ENCODE assay signal across 23 mouse cellular contexts in the genomic region with DNA sequence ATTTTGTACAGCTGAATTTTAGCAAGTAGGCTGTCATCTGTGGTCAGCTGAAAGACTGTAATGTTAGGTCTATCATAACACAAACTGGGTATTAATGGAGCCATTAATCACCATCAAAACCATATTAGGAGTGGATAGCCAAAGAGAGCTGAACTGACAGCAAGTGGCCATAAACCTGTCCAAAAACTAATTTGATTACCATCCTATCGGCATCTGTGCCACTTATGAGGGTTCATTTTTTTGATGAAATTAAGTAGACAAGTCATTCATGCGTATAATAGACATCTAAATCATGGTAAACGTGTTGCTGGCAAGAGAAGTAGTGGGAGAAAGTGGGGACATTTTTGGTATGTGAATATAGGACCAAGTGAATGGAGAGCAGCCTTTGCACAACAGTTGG.
DNase-seq lines count a peak whose midpoint lies in the region; ATAC-seq and TF ChIP-seq lines count a peak whose summit lies in the region.
"Had no signal": no experiment of that assay in that cellular context is flagged by ENCODE, and none has a peak within 500 bp of the region (broad histone marks: within the 10 kb centered on the region; RNA-seq: fewer than 3 reads in every experiment).

No protein-coding gene starts in this region.

- peak; percentile 60 for DNase-seq in heart, adult 11 months
- DNase-seq in heart, adult 8-10 months (ENCODE audit: low spot score): no peak
- peak; percentile 58 for DNase-seq in hindbrain, postnatal 0 days (ENCODE audit: low spot score)
- DNase-seq in Muller cell, postnatal 12 days (ENCODE audit: inconsistent ontology term): peak; percentile 45
- peak; percentile 28 for DNase-seq in retina, embryonic 14.5 days (ENCODE audit: low spot score)
- DNase-seq in thymus, postnatal 4 days: no peak
- no peak for DNase-seq in kidney, adult 8-10 months
- DNase-seq: adrenal gland, adult 2 months; adrenal gland, postnatal 10 days; adrenal gland, postnatal 25 days; B cell, adult 2 months; cerebellum, adult 11-12 months; cerebellum, adult 2 months; cerebellum, adult 9-10 months; cerebellum, postnatal 25 days had no signal

- no peak overlapping the region for H3K4me2 ChIP-seq in hindbrain, postnatal 0 days (ENCODE audit: low read depth, low read length)
- no peak overlapping the region for H3K4me2 ChIP-seq in hindbrain, embryonic 12.5 days (replicated peaks)
- H3K4me2 ChIP-seq: embryonic facial prominence, embryonic 12.5 days; forebrain, embryonic 13.5 days; forebrain, embryonic 15.5 days had no signal

- ATAC-seq in hindbrain, postnatal 0 days: no peak
- ATAC-seq in hindbrain, embryonic 12.5 days (ENCODE audit: low FRiP score): no peak; the same call in 1 of the 2 replicates
- ATAC-seq: CD4-positive, CD25-positive, alpha-beta regulatory T cell, adult 4 months; forebrain, embryonic 13.5 days had no signal

- no peak overlapping the region for H3K27ac ChIP-seq in hindbrain, postnatal 0 days
- no peak overlapping the region for H3K27ac ChIP-seq in hindbrain, embryonic 12.5 days
- H3K27ac ChIP-seq: embryonic facial prominence, embryonic 10.5 days; embryonic facial prominence, embryonic 12.5 days; forebrain, embryonic 13.5 days; forebrain, embryonic 15.5 days had no signal

- no peak overlapping the region for H3K9ac ChIP-seq in hindbrain, postnatal 0 days (replicated peaks; ENCODE audit: low read length)
- H3K9ac ChIP-seq in hindbrain, embryonic 12.5 days: no peak overlapping the region
- H3K9ac ChIP-seq: embryonic facial prominence, embryonic 12.5 days; forebrain, embryonic 13.5 days; forebrain, embryonic 15.5 days had no signal

- H3K4me1 ChIP-seq in hindbrain, postnatal 0 days (ENCODE audit: insufficient read depth, low read length): no peaks in the 10 kb centered on the region
- H3K4me1 ChIP-seq in hindbrain, embryonic 12.5 days: 0 out of 2 replicates have a peak, but pooled peaks cover 2% of the 10 kb centered on the region
- H3K4me1 ChIP-seq: embryonic facial prominence, embryonic 10.5 days; embryonic facial prominence, embryonic 12.5 days; forebrain, embryonic 13.5 days had no signal

- no peaks in the 10 kb centered on the region for H3K9me3 ChIP-seq in hindbrain, postnatal 0 days (ENCODE audit: low read length)
- no peaks in the 10 kb centered on the region for H3K9me3 ChIP-seq in hindbrain, embryonic 12.5 days (replicated peaks)
- H3K9me3 ChIP-seq: embryonic facial prominence, embryonic 10.5 days; embryonic facial prominence, embryonic 12.5 days; forebrain, embryonic 13.5 days; forebrain, embryonic 15.5 days had no signal

- H3K4me3 ChIP-seq in hindbrain, postnatal 0 days (ENCODE audit: low read length): no peak overlapping the region
- no peak overlapping the region for H3K4me3 ChIP-seq in hindbrain, embryonic 12.5 days
- H3K4me3 ChIP-seq: embryonic facial prominence, embryonic 10.5 days; embryonic facial prominence, embryonic 12.5 days; forebrain, embryonic 13.5 days; forebrain, embryonic 15.5 days had no signal

- no peaks in the 10 kb centered on the region for H3K36me3 ChIP-seq in hindbrain, postnatal 0 days (ENCODE audit: insufficient read depth, low read length)
- H3K36me3 ChIP-seq in hindbrain, embryonic 12.5 days: no peaks in the 10 kb centered on the region
- H3K36me3 ChIP-seq: embryonic facial prominence, embryonic 10.5 days; embryonic facial prominence, embryonic 12.5 days; forebrain, embryonic 15.5 days; G1E had no signal

- no peaks in the 10 kb centered on the region for H3K27me3 ChIP-seq in hindbrain, postnatal 0 days (ENCODE audit: insufficient read depth, low read length)
- H3K27me3 ChIP-seq in hindbrain, embryonic 12.5 days: no peaks in the 10 kb centered on the region
- H3K27me3 ChIP-seq: CH12.LX; embryonic facial prominence, embryonic 12.5 days; forebrain, embryonic 13.5 days; forebrain, embryonic 15.5 days had no signal

- TF ChIP-seq CTCF in hindbrain, postnatal 0 days (IDR thresholded peaks at IDR 0.05; ENCODE audit: low read depth): no peak

- 51% methylated on average over 3 of the region's 3 CpGs for WGBS in hindbrain, postnatal 0 days
- 69% methylated on average over 3 of the region's 3 CpGs for WGBS in hindbrain, embryonic 12.5 days

Comparison
In these comparisons a context has a peak if more than half of its experiments do, and no peak if none do; other contexts are left out.
1. DNase-seq: peak in heart, adult 11 months (single experiment), hindbrain, postnatal 0 days (single experiment), Muller cell, postnatal 12 days (single experiment) and retina, embryonic 14.5 days (single experiment); none in heart, adult 8-10 months (single experiment), thymus, postnatal 4 days (single experiment) and kidney, adult 8-10 months (0 of 2).